Mouse (Mus musculus): ENCODE data around the gene Ehmt2. TPM values are rescaled to one million over a fixed set of nuclear protein-coding genes. Genes with fewer than 3 reads are reported as not detected.
A peak's percentile ranks its signal among the peaks of the same experiment; 100 is the strongest.

Ehmt2 gene
- polyA plus RNA-seq, 1 experiment = 372 TPM

GRCm38 (mm10) chr17:34902895-34903294 lies 4.6 kb downstream of the Ehmt2 start:
- H3K4me3 ChIP-seq (ENCODE audit: control insufficient read depth, insufficient read depth, low read length) = no peak overlapping the region
- H3K27me3 ChIP-seq (ENCODE audit: control insufficient read depth, insufficient read depth, low read length) = no peaks in the 10 kb centered on the region
- no peak for TF ChIP-seq POLR2A (IDR thresholded peaks at IDR 0.05; ENCODE audit: control insufficient read depth, extremely low read depth, insufficient read depth, low read length, poor library complexity)
- WGBS = 94% methylated on average over 9 of the region's 9 CpGs
- peaks cover 48% of the 10 kb centered on the region for H3K36me3 ChIP-seq (ENCODE audit: control insufficient read depth, insufficient read depth, low read length)
- H3K4me1 ChIP-seq (replicated peaks; ENCODE audit: control insufficient read depth, insufficient read depth, low read length) = 0 out of 2 replicates have a peak, but pooled peaks cover 2% of the 10 kb centered on the region
- DNase-seq = no peak
- no peak overlapping the region for H3K27ac ChIP-seq (ENCODE audit: control insufficient read depth, insufficient read depth, low read length)

- Histone ChIP-seq H3K36me3 (ENCODE audit: control insufficient read depth, insufficient read depth, low read length) (peaks cover 74% of the 10 kb centered on the region), H3K27ac (ENCODE audit: control insufficient read depth, insufficient read depth, low read length) (no peak overlapping the region)
- no peak for DNase-seq
Observed at GRCm38 (mm10) chr17:34910982-34911381, 12.7 kb downstream of the Ehmt2 start.

GRCm38 (mm10) chr17:34911945-34912351 lies 13.7 kb downstream of the Ehmt2 start:
- WGBS = 56% methylated on average over 5 of the region's 5 CpGs
- DNase-seq = peak; percentile 87
- Histone ChIP-seq H3K4me3 (ENCODE audit: control insufficient read depth, insufficient read depth, low read length) (no peak overlapping the region), H3K4me1 (replicated peaks; ENCODE audit: control insufficient read depth, insufficient read depth, low read length) (no peaks in the 10 kb centered on the region), H3K36me3 (ENCODE audit: control insufficient read depth, insufficient read depth, low read length) (peaks cover 65% of the 10 kb centered on the region), H3K27ac (ENCODE audit: control insufficient read depth, insufficient read depth, low read length) (no peak overlapping the region), H3K27me3 (ENCODE audit: control insufficient read depth, insufficient read depth, low read length) (no peaks in the 10 kb centered on the region)
- TF ChIP-seq CTCF (IDR thresholded peaks at IDR 0.05; ENCODE audit: borderline replicate concordance, control insufficient read depth, extremely low read depth, insufficient read depth, low read length, poor library complexity) (peak; percentile 99), POLR2A (IDR thresholded peaks at IDR 0.05; ENCODE audit: control insufficient read depth, extremely low read depth, insufficient read depth, low read length, poor library complexity) (no peak)

More at GRCm38 (mm10) chr17:34910982-34911381, 12.7 kb downstream of the Ehmt2 start:
- Histone ChIP-seq H3K27me3 (ENCODE audit: control insufficient read depth, insufficient read depth, low read length) (no peaks in the 10 kb centered on the region), H3K4me1 (replicated peaks; ENCODE audit: control insufficient read depth, insufficient read depth, low read length) (no peaks in the 10 kb centered on the region), H3K4me3 (ENCODE audit: control insufficient read depth, insufficient read depth, low read length) (no peak overlapping the region)
- TF ChIP-seq CTCF (IDR thresholded peaks at IDR 0.05; ENCODE audit: borderline replicate concordance, control insufficient read depth, extremely low read depth, insufficient read depth, low read length, poor library complexity) (no peak), POLR2A (IDR thresholded peaks at IDR 0.05; ENCODE audit: control insufficient read depth, extremely low read depth, insufficient read depth, low read length, poor library complexity) (no peak)
- WGBS = 92% methylated on average over 10 of the region's 10 CpGs

GRCm38 (mm10) chr17:34913930-34914665 lies 15.8 kb downstream of the Ehmt2 start, which contains the start of gene Slc44a4:
Gene Slc44a4, plus strand, starts transcription at chr17:34914466.
- Histone ChIP-seq H3K36me3 (ENCODE audit: control insufficient read depth, insufficient read depth, low read length) (peaks cover 43% of the 10 kb centered on the region), H3K4me1 (replicated peaks; ENCODE audit: control insufficient read depth, insufficient read depth, low read length) (no peaks in the 10 kb centered on the region), H3K27me3 (ENCODE audit: control insufficient read depth, insufficient read depth, low read length) (no peaks in the 10 kb centered on the region), H3K27ac (ENCODE audit: control insufficient read depth, insufficient read depth, low read length) (no peak within 1 kb of the TSS), H3K4me3 (ENCODE audit: control insufficient read depth, insufficient read depth, low read length) (no peak within 1 kb of the TSS)
- DNase-seq = no peak
- TF ChIP-seq POLR2A (IDR thresholded peaks at IDR 0.05; ENCODE audit: control insufficient read depth, extremely low read depth, insufficient read depth, low read length, poor library complexity) = no peak
- TF ChIP-seq CTCF (IDR thresholded peaks at IDR 0.05; ENCODE audit: borderline replicate concordance, control insufficient read depth, extremely low read depth, insufficient read depth, low read length, poor library complexity) = no peak
- WGBS = 90% methylated on average over 18 of the region's 18 CpGs

GRCm38 (mm10) chr17:34915410-34915831 lies 17.2 kb downstream of the Ehmt2 start:
- TF ChIP-seq CTCF (IDR thresholded peaks at IDR 0.05; ENCODE audit: borderline replicate concordance, control insufficient read depth, extremely low read depth, insufficient read depth, low read length, poor library complexity) (no peak), POLR2A (IDR thresholded peaks at IDR 0.05; ENCODE audit: control insufficient read depth, extremely low read depth, insufficient read depth, low read length, poor library complexity) (no peak)
- DNase-seq = no peak
- Histone ChIP-seq H3K36me3 (ENCODE audit: control insufficient read depth, insufficient read depth, low read length) (peaks cover 31% of the 10 kb centered on the region), H3K4me3 (ENCODE audit: control insufficient read depth, insufficient read depth, low read length) (no peak overlapping the region), H3K4me1 (replicated peaks; ENCODE audit: control insufficient read depth, insufficient read depth, low read length) (no peaks in the 10 kb centered on the region), H3K27ac (ENCODE audit: control insufficient read depth, insufficient read depth, low read length) (no peak overlapping the region), H3K27me3 (ENCODE audit: control insufficient read depth, insufficient read depth, low read length) (no peaks in the 10 kb centered on the region)
- 24% methylated on average over 11 of the region's 11 CpGs for WGBS

GRCm38 (mm10) chr17:34916316-34916715 lies 18.0 kb downstream of the Ehmt2 start:
- 92% methylated on average over 5 of the region's 5 CpGs for WGBS

More at GRCm38 (mm10) chr17:34916316-34916715, 18.0 kb downstream of the Ehmt2 start:
- H3K4me3 ChIP-seq (ENCODE audit: control insufficient read depth, insufficient read depth, low read length) = no peak overlapping the region
- no peak overlapping the region for H3K27ac ChIP-seq (ENCODE audit: control insufficient read depth, insufficient read depth, low read length)
- H3K27me3 ChIP-seq (ENCODE audit: control insufficient read depth, insufficient read depth, low read length) = no peaks in the 10 kb centered on the region
- no peaks in the 10 kb centered on the region for H3K4me1 ChIP-seq (replicated peaks; ENCODE audit: control insufficient read depth, insufficient read depth, low read length)
- TF ChIP-seq POLR2A (IDR thresholded peaks at IDR 0.05; ENCODE audit: control insufficient read depth, extremely low read depth, insufficient read depth, low read length, poor library complexity) (no peak), CTCF (IDR thresholded peaks at IDR 0.05; ENCODE audit: borderline replicate concordance, control insufficient read depth, extremely low read depth, insufficient read depth, low read length, poor library complexity) (no peak)
- no peak for DNase-seq
- peaks cover 22% of the 10 kb centered on the region for H3K36me3 ChIP-seq (ENCODE audit: control insufficient read depth, insufficient read depth, low read length)
